Mouse (Mus musculus) midbrain, embryonic 11.5 days (tissue): ENCODE measurements around the gene Epha4. TPM values are rescaled to one million over a fixed set of nuclear protein-coding genes. Genes with fewer than 3 reads are reported as not detected.

Experiments used
- microRNA-seq: library from miRNA; unstranded; fragments of <30 nt; microRNA quantifications from one replicate; pipeline ENCODE4, GENCODE M21; 2017
- polyA plus RNA-seq: library from polyadenylated mRNA; unstranded; fragments of >200 nt; fragmentation: Nextera tagmentation; extraction: Ambion mirVana; gene quantifications from 2 replicates; pipeline ENCODE4 v1.2.1, GENCODE M21; 2014

Gene Epha4
- polyA plus RNA-seq, 1 experiment from 2014 or later: 19.4 TPM

Small RNA genes lying within 50 kb of the gene (microRNA-seq; reads per million reads assigned to microRNA genes)
- not detected for gene Mir6352
